Mouse (Mus musculus) embryonic facial prominence, embryonic 11.5 days (tissue): ENCODE data around the gene Ank. TPM values are rescaled to one million over a fixed set of nuclear protein-coding genes. Genes with fewer than 3 reads are reported as not detected.

Experiments used
- ATAC-seq: fragments of 200-750 bp; cut with Nextera tagmentation; replicated peaks from 2 replicates; pipeline ENCODE4 v1.8.0; 2017; ENCODE audit warnings: low read depth; ENCODE audit not compliant: insufficient number of reproducible peaks, low FRiP score, low TSS enrichment
- DNase-seq: peaks from one replicate; pipeline ENCODE4 v3.0.0-alpha.2; 2015; ENCODE audit warnings: low spot score
- H3K27ac ChIP-seq: fragments of 300-500 bp; sonication (generic); replicated peaks from 2 replicates; pipeline ENCODE4 v1.5.1; 2014; ENCODE audit warnings: mild to moderate bottlenecking, low read depth, low read length, control low read depth
- H3K27me3 ChIP-seq: fragments of 300-500 bp; sonication (generic); 2 replicates; pipeline ENCODE4 v1.6.1; 2014; ENCODE audit warnings: mild to moderate bottlenecking, low read length, moderate library complexity, mixed read lengths; ENCODE audit not compliant: control insufficient read depth, insufficient read depth
- H3K36me3 ChIP-seq: fragments of 300-500 bp; sonication (generic); replicated peaks from 2 replicates; pipeline ENCODE4 v1.6.1; 2014; ENCODE audit warnings: low read depth, mild to moderate bottlenecking, low read length, moderate library complexity, mixed read lengths; ENCODE audit not compliant: control insufficient read depth, insufficient read depth
- H3K4me1 ChIP-seq: fragments of 300-500 bp; sonication (generic); 2 replicates; pipeline ENCODE4 v1.6.1; 2014; ENCODE audit warnings: low read length, mixed read lengths; ENCODE audit not compliant: control insufficient read depth, insufficient read depth
- H3K4me2 ChIP-seq: fragments of 300-500 bp; sonication (generic); 2 replicates; pipeline ENCODE4 v1.6.1; 2014; ENCODE audit warnings: low read depth, mild to moderate bottlenecking, control low read depth, low read length, moderate library complexity
- H3K4me3 ChIP-seq: fragments of 300-500 bp; sonication (generic); 2 replicates; pipeline ENCODE4 v1.5.1; 2014; ENCODE audit warnings: low read depth, low read length, control low read depth
- H3K9ac ChIP-seq: fragments of 300-500 bp; sonication (generic); replicated peaks from 2 replicates; pipeline ENCODE4 v1.6.1; 2014; ENCODE audit warnings: mild to moderate bottlenecking, control low read depth, low read length
- H3K9me3 ChIP-seq: fragments of 300-500 bp; sonication (generic); replicated peaks from 2 replicates; pipeline ENCODE4 v1.6.1; 2016; ENCODE audit warnings: mild to moderate bottlenecking, low read length, inconsistent platforms, mixed read lengths; ENCODE audit not compliant: control insufficient read depth
- WGBS: fragments of 180-500 bp; shearing (Covaris S2); extraction: QIAGEN DNeasy Blood & Tissue Kit; methylation state at CpG from one replicate; pipeline ENCODE4 v1.1.7; 2014; 5-methylcytosine and 5-hydroxymethylcytosine counted together
- polyA plus RNA-seq: library from polyadenylated mRNA; unstranded; fragments of >200 nt; fragmentation: Nextera tagmentation; extraction: Ambion mirVana; gene quantifications from 2 replicates; pipeline ENCODE4 v1.2.1, GENCODE M21; 2014

Gene Ank
- polyA plus RNA-seq, 1 experiment from 2014 or later: 8.1 TPM

GRCm38 (mm10) chr15:27594973-27595372 lies 128.5 kb downstream of the Ank start:
- ATAC-seq (peak; percentile 68; the same call in 1 of the 2 replicates), DNase-seq (peak; percentile 64)
- no peaks in the 10 kb centered on the region for H3K27me3 ChIP-seq
- H3K4me3 ChIP-seq: no peak overlapping the region
- H3K4me1 ChIP-seq: peaks cover 3% of the 10 kb centered on the region; the same call in 1 of the 2 replicates
- H3K4me2 ChIP-seq: no peak overlapping the region
- WGBS: 39% methylated on average over 4 of the region's 4 CpGs
- H3K9me3 ChIP-seq: no peaks in the 10 kb centered on the region
- H3K9ac ChIP-seq: no peak overlapping the region; the same call in 1 of the 2 replicates
- H3K36me3 ChIP-seq: peaks cover 3% of the 10 kb centered on the region; the same call in 1 of the 2 replicates
- peak overlapping the region; percentile 73 for H3K27ac ChIP-seq

GRCm38 (mm10) chr15:27595560-27595959 lies 129.1 kb downstream of the Ank start:
- Histone ChIP-seq H3K9me3 (no peaks in the 10 kb centered on the region), H3K9ac (peak overlapping the region; percentile 25), H3K27ac (peak overlapping the region; percentile 73), H3K4me2 (no peak overlapping the region), H3K36me3 (no peaks in the 10 kb centered on the region; the same call in 1 of the 2 replicates), H3K4me1 (peaks cover 3% of the 10 kb centered on the region; the same call in 1 of the 2 replicates), H3K27me3 (no peaks in the 10 kb centered on the region), H3K4me3 (no peak overlapping the region)
- DNase-seq (peak; percentile 14), ATAC-seq (no peak)
- 45% methylated on average over 8 of the region's 8 CpGs for WGBS

GRCm38 (mm10) chr15:27596463-27597140 lies 130.1 kb downstream of the Ank start:
- Histone ChIP-seq H3K9me3 (no peaks in the 10 kb centered on the region), H3K4me1 (peaks cover 3% of the 10 kb centered on the region; the same call in 1 of the 2 replicates), H3K36me3 (no peaks in the 10 kb centered on the region), H3K27ac (no peak overlapping the region), H3K4me3 (no peak overlapping the region), H3K4me2 (no peak overlapping the region), H3K9ac (no peak overlapping the region), H3K27me3 (no peaks in the 10 kb centered on the region)
- 81% methylated on average over 3 of the region's 3 CpGs for WGBS
- DNase-seq (no peak), ATAC-seq (no peak)

- Histone ChIP-seq H3K4me3 (no peak overlapping the region), H3K27me3 (no peaks in the 10 kb centered on the region), H3K27ac (no peak overlapping the region), H3K9ac (no peak overlapping the region), H3K4me1 (peaks cover 3% of the 10 kb centered on the region; the same call in 1 of the 2 replicates), H3K36me3 (no peaks in the 10 kb centered on the region), H3K4me2 (no peak overlapping the region), H3K9me3 (no peaks in the 10 kb centered on the region)
- WGBS: 86% methylated on average over 4 of the region's 4 CpGs
- ATAC-seq: no peak
- no peak for DNase-seq
These were observed 131.0 kb downstream of the Ank start for GRCm38 (mm10) chr15:27597516-27597915.

- DNase-seq (no peak), ATAC-seq (no peak)
- WGBS: 93% methylated on average over 13 of the region's 13 CpGs
- no peaks in the 10 kb centered on the region for H3K9me3 ChIP-seq
- H3K4me1 ChIP-seq: peaks cover 3% of the 10 kb centered on the region; the same call in 1 of the 2 replicates
- H3K9ac ChIP-seq: no peak overlapping the region
- no peaks in the 10 kb centered on the region for H3K27me3 ChIP-seq
- no peak overlapping the region for H3K4me3 ChIP-seq
- H3K4me2 ChIP-seq: no peak overlapping the region
- no peak overlapping the region for H3K27ac ChIP-seq
- no peaks in the 10 kb centered on the region for H3K36me3 ChIP-seq
These were observed 132.4 kb downstream of the Ank start for GRCm38 (mm10) chr15:27598786-27599385.

GRCm38 (mm10) chr15:27600524-27600923 lies 134.0 kb downstream of the Ank start:
- Histone ChIP-seq H3K4me1 (0 out of 2 replicates have a peak, but pooled peaks cover under 1% of the 10 kb centered on the region), H3K4me2 (no peak overlapping the region), H3K9me3 (no peaks in the 10 kb centered on the region), H3K27me3 (no peaks in the 10 kb centered on the region), H3K9ac (no peak overlapping the region), H3K27ac (no peak overlapping the region), H3K36me3 (no peaks in the 10 kb centered on the region), H3K4me3 (no peak overlapping the region)
- ATAC-seq (no peak), DNase-seq (no peak)
- WGBS: 91% methylated on average over 5 of the region's 5 CpGs

GRCm38 (mm10) chr15:27604558-27604957 lies 138.1 kb downstream of the Ank start:
- ATAC-seq: no peak
- Histone ChIP-seq H3K36me3 (peaks cover 3% of the 10 kb centered on the region; the same call in 1 of the 2 replicates), H3K27me3 (no peaks in the 10 kb centered on the region), H3K9ac (no peak overlapping the region), H3K4me2 (no peak overlapping the region), H3K4me1 (no peaks in the 10 kb centered on the region), H3K9me3 (no peaks in the 10 kb centered on the region), H3K4me3 (no peak overlapping the region), H3K27ac (no peak overlapping the region)
- WGBS: 94% methylated on average over 3 of the region's 3 CpGs
- no peak for DNase-seq

GRCm38 (mm10) chr15:27605252-27605651 lies 138.8 kb downstream of the Ank start:
- H3K27me3 ChIP-seq: no peaks in the 10 kb centered on the region
- H3K27ac ChIP-seq: no peak overlapping the region
- no peak overlapping the region for H3K4me2 ChIP-seq
- WGBS: 70% methylated on average over 3 of the region's 3 CpGs
- peaks cover 3% of the 10 kb centered on the region; the same call in 1 of the 2 replicates for H3K36me3 ChIP-seq
- no peak overlapping the region for H3K4me3 ChIP-seq
- no peaks in the 10 kb centered on the region for H3K9me3 ChIP-seq
- no peak for ATAC-seq
- no peak for DNase-seq
- no peaks in the 10 kb centered on the region for H3K4me1 ChIP-seq
- no peak overlapping the region for H3K9ac ChIP-seq
